Mouse (Mus musculus) neural tube, embryonic 14.5 days (tissue): Measurements from ENCODE around the gene Ninj1. TPM values are rescaled to one million over a fixed set of nuclear protein-coding genes. Genes with fewer than 3 reads are reported as not detected.
A peak's percentile ranks its signal among the peaks of the same experiment; 100 is the strongest.

ENCODE experiments used
- ATAC-seq: fragments of 200-750 bp; cut with Nextera tagmentation; 2 replicates; pipeline ENCODE4 v1.8.0; 2017; ENCODE audit warnings: low read depth, mild to moderate bottlenecking, moderate TSS enrichment, moderate library complexity
- H3K27ac ChIP-seq: fragments of 300-500 bp; sonication (generic); 2 replicates; pipeline ENCODE4 v1.5.1; 2014; ENCODE audit warnings: low read depth, mild to moderate bottlenecking, control low read depth, low read length, moderate library complexity, mixed read lengths
- H3K27me3 ChIP-seq: fragments of 300-500 bp; sonication (generic); 2 replicates; pipeline ENCODE4 v1.6.1; 2014; ENCODE audit warnings: low read length; ENCODE audit not compliant: control insufficient read depth, insufficient read depth
- H3K36me3 ChIP-seq: fragments of 300-500 bp; sonication (generic); 2 replicates; pipeline ENCODE4 v1.6.1; 2014; ENCODE audit warnings: low read length, mixed read lengths; ENCODE audit not compliant: control insufficient read depth, insufficient read depth
- H3K4me1 ChIP-seq: fragments of 300-500 bp; sonication (generic); 2 replicates; pipeline ENCODE4 v1.6.1; 2014; ENCODE audit warnings: low read length; ENCODE audit not compliant: control insufficient read depth, insufficient read depth
- H3K4me2 ChIP-seq: fragments of 300-500 bp; sonication (generic); 2 replicates; pipeline ENCODE4 v1.6.1; 2014; ENCODE audit warnings: mild to moderate bottlenecking, low read depth, low read length, control low read depth
- H3K4me3 ChIP-seq: fragments of 300-500 bp; sonication (generic); 2 replicates; pipeline ENCODE4 v1.5.1; 2014; ENCODE audit warnings: low read depth, low read length, control low read depth, mixed read lengths
- H3K9ac ChIP-seq: fragments of 300-500 bp; sonication (generic); replicated peaks from 2 replicates; pipeline ENCODE4 v1.6.1; 2014; ENCODE audit warnings: low read depth, mild to moderate bottlenecking, control low read depth, low read length, mixed read lengths
- H3K9me3 ChIP-seq: fragments of 300-500 bp; sonication (generic); 2 replicates; pipeline ENCODE4 v1.6.1; 2016; ENCODE audit warnings: low read length; ENCODE audit not compliant: control insufficient read depth
- WGBS: fragments of 180-500 bp; shearing (Covaris S2); extraction: QIAGEN DNeasy Blood & Tissue Kit; methylation state at CpG from one replicate; pipeline ENCODE4 v1.1.7; 2014; 5-methylcytosine and 5-hydroxymethylcytosine counted together
- polyA plus RNA-seq: library from polyadenylated mRNA; unstranded; fragments of >200 nt; fragmentation: Nextera tagmentation; extraction: Ambion mirVana; gene quantifications from 2 replicates; pipeline ENCODE4 v1.2.1, GENCODE M21; 2014

Ninj1 gene
- polyA plus RNA-seq, result 29.0 and 34.8 TPM in 2 replicates

DNA sequence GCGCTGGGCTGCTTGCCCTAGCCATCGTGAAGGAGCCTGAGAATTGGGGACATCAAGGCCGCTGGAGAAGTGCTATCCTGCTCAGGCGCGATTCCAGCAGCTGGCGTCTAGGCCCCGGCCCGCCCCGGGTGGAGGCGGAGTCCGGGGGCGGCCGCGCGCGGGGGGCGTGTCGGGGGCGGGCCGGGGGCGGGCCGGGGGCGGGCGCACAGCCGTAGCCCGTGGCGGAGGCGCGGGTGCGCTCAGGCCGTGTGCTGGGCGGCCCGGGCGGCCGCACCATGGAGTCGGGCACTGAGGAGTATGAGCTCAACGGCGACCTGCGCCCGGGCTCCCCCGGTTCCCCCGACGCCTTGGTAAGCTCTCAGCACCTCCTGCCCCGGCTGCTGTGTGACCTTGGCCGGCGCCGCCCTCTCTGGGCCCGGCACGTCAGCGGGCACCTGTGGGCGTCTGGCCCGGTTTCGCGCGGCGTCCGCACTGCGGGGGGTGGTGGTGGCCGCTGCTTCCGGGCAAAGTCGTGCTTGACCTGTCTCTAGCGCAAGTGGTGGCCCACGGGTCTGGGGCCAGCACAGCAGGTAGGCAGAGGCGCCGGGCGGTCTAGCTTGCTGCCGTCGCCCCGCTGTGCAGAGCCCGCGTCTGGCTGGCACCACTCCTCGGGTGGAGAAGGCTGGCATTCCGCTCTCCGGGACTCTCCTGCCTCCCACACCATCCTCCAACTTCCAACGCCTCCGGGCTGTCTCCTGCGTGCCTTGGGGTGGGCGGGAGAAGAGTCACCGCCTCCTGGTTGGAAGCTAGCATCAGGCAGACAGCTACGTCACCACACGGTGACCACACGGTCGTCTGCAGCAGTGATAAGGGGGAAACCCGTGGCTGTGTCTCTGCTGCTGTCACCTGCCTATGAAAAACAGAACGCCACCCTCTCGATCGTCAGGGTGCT lies at the start of gene Ninj1:
TSS of gene Ninj1 (plus strand) at position 198 of the 931 bp plus-strand sequence.
- Histone ChIP-seq H3K9me3 (no peaks in the 10 kb centered on the region), H3K9ac (peak within 1 kb of the TSS; percentile 58), H3K27ac (no peak within 1 kb of the TSS), H3K27me3 (no peaks in the 10 kb centered on the region), H3K36me3 (no peaks in the 10 kb centered on the region), H3K4me2 (peak within 1 kb of the TSS; percentile 98), H3K4me1 (peaks cover 16% of the 10 kb centered on the region; the same call in 1 of the 2 replicates), H3K4me3 (peak within 1 kb of the TSS; percentile 60)
- under 1% methylated on average over 66 of the region's 87 CpGs for WGBS
- peak; percentile 91 for ATAC-seq

DNA sequence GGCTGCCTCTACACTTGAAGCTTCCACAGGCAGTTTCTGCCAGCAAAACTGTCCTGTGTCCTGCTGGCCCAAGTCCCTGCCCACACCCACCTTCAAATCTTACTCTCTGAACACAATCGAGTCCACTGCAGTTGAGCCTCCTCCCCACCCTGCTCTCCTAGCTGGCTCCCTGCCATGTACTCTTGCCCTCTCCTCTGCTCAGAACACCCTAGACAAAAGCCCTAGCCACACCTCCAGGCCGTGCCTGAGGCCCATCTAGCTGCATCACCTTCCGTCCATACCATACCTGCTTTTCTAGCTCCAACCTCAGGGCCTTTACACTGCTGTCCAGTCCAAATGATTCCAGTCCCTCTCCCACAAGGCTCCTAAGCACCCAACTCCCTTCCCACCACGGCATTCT lies 46.7 kb upstream of the Ninj1 start:
- no peaks in the 10 kb centered on the region for H3K27me3 ChIP-seq
- H3K4me2 ChIP-seq, result no peak overlapping the region
- ATAC-seq, result no peak
- no peak overlapping the region for H3K9ac ChIP-seq
- H3K9me3 ChIP-seq, result no peaks in the 10 kb centered on the region
- H3K27ac ChIP-seq, result no peak overlapping the region
- H3K4me1 ChIP-seq, result peaks cover 22% of the 10 kb centered on the region
- no peaks in the 10 kb centered on the region for H3K36me3 ChIP-seq
- WGBS, result 51% methylated on average over 4 of the region's 4 CpGs
- H3K4me3 ChIP-seq, result no peak overlapping the region

DNA sequence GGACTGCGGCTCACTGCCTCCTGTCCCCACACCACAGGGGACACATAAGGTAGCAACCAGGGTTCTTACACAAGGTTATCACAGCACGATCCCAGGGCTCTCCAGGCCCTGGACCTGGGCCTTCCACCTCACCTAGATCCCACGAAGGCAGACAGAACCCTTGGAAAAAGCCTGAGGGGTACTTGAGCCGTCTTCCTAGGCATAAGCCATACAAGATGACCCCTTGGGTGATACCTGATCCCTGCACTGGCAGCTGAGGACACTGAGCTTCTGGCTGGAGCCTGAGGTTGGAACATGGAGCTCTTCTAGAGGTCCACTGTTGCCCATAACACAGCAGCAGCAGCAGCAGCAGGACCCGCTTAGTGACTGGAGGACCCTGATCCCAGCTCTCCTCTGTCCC lies 44.9 kb upstream of the Ninj1 start:
- peaks cover 29% of the 10 kb centered on the region for H3K4me1 ChIP-seq
- H3K36me3 ChIP-seq, result no peaks in the 10 kb centered on the region
- no peak overlapping the region for H3K4me3 ChIP-seq
- no peaks in the 10 kb centered on the region for H3K9me3 ChIP-seq
- H3K27ac ChIP-seq, result no peak overlapping the region
- no peak overlapping the region for H3K4me2 ChIP-seq
- H3K27me3 ChIP-seq, result no peaks in the 10 kb centered on the region
- no peak for ATAC-seq
- WGBS, result 92% methylated on average over 5 of the region's 5 CpGs
- no peak overlapping the region for H3K9ac ChIP-seq

GRCm38 (mm10) chr13:49143323-49143722 lies 44.0 kb upstream of the Ninj1 start:
- Histone ChIP-seq H3K4me2 (no peak overlapping the region; the same call in 1 of the 2 replicates), H3K36me3 (no peaks in the 10 kb centered on the region), H3K4me1 (peaks cover 29% of the 10 kb centered on the region), H3K27ac (no peak overlapping the region), H3K9me3 (no peaks in the 10 kb centered on the region), H3K4me3 (no peak overlapping the region), H3K27me3 (no peaks in the 10 kb centered on the region), H3K9ac (no peak overlapping the region)
- 95% methylated on average over 7 of the region's 7 CpGs for WGBS
- no peak for ATAC-seq

GRCm38 (mm10) chr13:49144451-49144850 lies 42.8 kb upstream of the Ninj1 start:
- no peaks in the 10 kb centered on the region for H3K36me3 ChIP-seq
- H3K4me2 ChIP-seq, result peak overlapping the region; percentile 98
- H3K27ac ChIP-seq, result no peak overlapping the region
- peak overlapping the region; percentile 21; the same call in 1 of the 2 replicates for H3K9ac ChIP-seq
- H3K27me3 ChIP-seq, result no peaks in the 10 kb centered on the region
- H3K9me3 ChIP-seq, result no peaks in the 10 kb centered on the region
- peak overlapping the region; percentile 92; the same call in 1 of the 2 replicates for H3K4me3 ChIP-seq
- 39% methylated on average over 6 of the region's 6 CpGs for WGBS
- peaks cover 29% of the 10 kb centered on the region for H3K4me1 ChIP-seq
- ATAC-seq, result no peak

DNA sequence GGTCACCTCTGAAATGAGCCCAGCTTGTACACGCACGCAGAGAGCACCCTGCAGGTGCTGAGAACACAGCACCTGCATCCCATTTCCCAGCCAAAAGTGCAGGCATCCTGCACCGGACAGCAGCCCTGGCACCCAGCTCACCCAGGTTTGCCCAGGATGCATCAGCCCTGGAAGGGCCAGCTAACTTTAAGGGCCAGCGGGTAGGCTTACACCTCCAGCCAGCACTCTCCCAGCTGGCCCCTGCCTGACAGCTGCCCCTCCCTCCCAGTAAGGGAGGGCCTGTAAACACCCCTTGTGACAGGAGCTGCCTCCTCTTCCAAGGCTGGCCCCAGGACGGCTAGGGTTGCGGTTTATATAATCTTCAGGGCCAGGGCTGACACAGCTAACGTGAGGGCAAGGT lies 41.9 kb upstream of the Ninj1 start:
- peak overlapping the region; percentile 98 for H3K4me2 ChIP-seq
- no peak overlapping the region for H3K27ac ChIP-seq
- peak overlapping the region; percentile 92 for H3K4me3 ChIP-seq
- WGBS, result 37% methylated on average over 7 of the region's 7 CpGs
- no peaks in the 10 kb centered on the region for H3K9me3 ChIP-seq
- H3K27me3 ChIP-seq, result no peaks in the 10 kb centered on the region
- H3K4me1 ChIP-seq, result peaks cover 29% of the 10 kb centered on the region
- no peaks in the 10 kb centered on the region for H3K36me3 ChIP-seq
- H3K9ac ChIP-seq, result peak overlapping the region; percentile 93
- no peak for ATAC-seq

DNA sequence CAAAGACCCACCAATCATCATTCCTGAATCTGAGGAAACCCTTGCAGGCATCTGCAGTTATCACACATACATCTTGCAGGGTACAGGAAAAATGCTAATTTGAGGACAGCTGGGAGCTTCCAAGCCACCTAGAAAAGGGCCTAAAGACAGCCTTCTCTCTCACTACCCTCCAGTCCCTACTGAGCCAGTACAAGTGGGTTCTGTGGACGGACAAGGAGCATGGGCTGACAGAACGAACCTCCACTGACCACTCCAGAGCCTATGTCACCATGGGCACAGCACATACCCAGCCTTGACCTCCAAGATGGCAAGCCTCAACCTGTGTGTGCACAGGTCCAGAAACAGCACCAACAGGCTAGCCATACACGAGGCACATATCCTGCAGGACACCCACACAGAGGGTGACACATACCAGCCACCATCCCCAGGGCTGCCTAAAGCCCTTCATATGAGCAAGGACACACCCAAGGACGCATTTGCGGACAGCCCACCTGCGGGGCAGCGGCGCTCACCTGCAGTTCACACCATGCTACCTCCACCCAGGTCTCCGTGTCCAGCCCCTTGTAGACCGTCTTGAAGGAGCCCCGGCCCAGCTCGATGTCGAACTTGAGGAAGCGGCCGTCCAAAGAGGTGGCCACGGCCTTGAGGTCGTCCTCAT lies 41.1 kb upstream of the Ninj1 start:
- WGBS, result 20% methylated on average over 17 of the region's 17 CpGs
- ATAC-seq, result no peak
- H3K4me1 ChIP-seq, result peaks cover 29% of the 10 kb centered on the region

DNA sequence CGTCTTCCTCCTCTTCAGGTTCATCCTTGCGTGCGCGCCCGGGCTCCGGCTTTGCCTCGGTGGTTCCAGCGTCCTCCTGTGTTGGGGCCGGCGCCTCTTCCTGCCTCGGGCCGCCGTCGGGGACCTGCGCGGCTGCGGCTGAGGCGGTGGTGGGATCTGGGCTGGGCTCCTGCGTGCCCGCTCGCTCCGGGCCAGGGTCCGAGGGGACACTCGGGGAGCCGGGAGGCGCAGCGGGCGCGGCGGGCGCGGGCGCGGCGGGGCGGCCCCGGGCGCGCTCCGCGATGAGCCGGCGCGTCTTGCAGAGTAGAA lies 40.6 kb upstream of the Ninj1 start:
- ATAC-seq, result peak; percentile 7; the same call in 1 of the 2 replicates
- Histone ChIP-seq H3K27me3 (no peaks in the 10 kb centered on the region), H3K9me3 (no peaks in the 10 kb centered on the region), H3K27ac (peak overlapping the region; percentile 94), H3K9ac (peak overlapping the region; percentile 93), H3K4me1 (peaks cover 29% of the 10 kb centered on the region), H3K4me3 (peak overlapping the region; percentile 92), H3K4me2 (peak overlapping the region; percentile 98), H3K36me3 (no peaks in the 10 kb centered on the region)
- WGBS, result under 1% methylated on average over 35 of the region's 44 CpGs

More for the DNA sequence above, 41.1 kb upstream of the Ninj1 start:
- no peaks in the 10 kb centered on the region for H3K9me3 ChIP-seq
- peak overlapping the region; percentile 94 for H3K27ac ChIP-seq
- H3K36me3 ChIP-seq, result no peaks in the 10 kb centered on the region
- H3K4me3 ChIP-seq, result peak overlapping the region; percentile 92
- peak overlapping the region; percentile 98 for H3K4me2 ChIP-seq
- H3K9ac ChIP-seq, result peak overlapping the region; percentile 93
- no peaks in the 10 kb centered on the region for H3K27me3 ChIP-seq
